Mouse (Mus musculus) neural tube, embryonic 11.5 days (tissue): ENCODE measurements at regions not wholly inside any gene's neighbourhood (a gene's known extent, or its start where the extent isn't known, plus 50 kb on each side); places are given as distances from the start of the nearest gene placed in this dataset.

Experiments used
- ATAC-seq: fragments of 200-750 bp; cut with Nextera tagmentation; 2 replicates; pipeline ENCODE4 v1.8.0; 2017; ENCODE audit warnings: moderate number of reproducible peaks, mild to moderate bottlenecking, moderate TSS enrichment, moderate library complexity; ENCODE audit not compliant: insufficient read depth, low FRiP score, low TSS enrichment
- DNase-seq: peaks from one replicate; pipeline ENCODE4 v3.0.0-alpha.2; 2015; ENCODE audit warnings: low spot score
- H3K27ac ChIP-seq: fragments of 300-500 bp; sonication (generic); 2 replicates; pipeline ENCODE4 v1.5.1; 2014; ENCODE audit warnings: low read depth, mild to moderate bottlenecking, low read length
- H3K27me3 ChIP-seq: fragments of 300-500 bp; sonication (generic); 2 replicates; pipeline ENCODE4 v1.6.1; 2014; ENCODE audit warnings: mild to moderate bottlenecking, low read length, mixed read lengths; ENCODE audit not compliant: control insufficient read depth, insufficient read depth
- H3K36me3 ChIP-seq: fragments of 300-500 bp; sonication (generic); 2 replicates; pipeline ENCODE4 v1.6.1; 2014; ENCODE audit warnings: mild to moderate bottlenecking, low read length, moderate library complexity, mixed read lengths; ENCODE audit not compliant: control insufficient read depth, insufficient read depth
- H3K4me1 ChIP-seq: fragments of 300-500 bp; sonication (generic); 2 replicates; pipeline ENCODE4 v1.6.1; 2014; ENCODE audit warnings: low read length, mixed read lengths; ENCODE audit not compliant: control insufficient read depth, insufficient read depth
- H3K4me2 ChIP-seq: fragments of 300-500 bp; sonication (generic); 2 replicates; pipeline ENCODE4 v1.6.1; 2014; ENCODE audit warnings: low read depth, mild to moderate bottlenecking, moderate library complexity
- H3K4me3 ChIP-seq: fragments of 300-500 bp; sonication (generic); 2 replicates; pipeline ENCODE4 v1.5.1; 2014; ENCODE audit warnings: low read depth, low read length
- H3K9ac ChIP-seq: fragments of 300-500 bp; sonication (generic); 2 replicates; pipeline ENCODE4 v1.6.1; 2014; ENCODE audit warnings: mild to moderate bottlenecking, low read length
- H3K9me3 ChIP-seq: fragments of 300-500 bp; sonication (generic); 2 replicates; pipeline ENCODE4 v1.6.1; 2016; ENCODE audit warnings: low read length; ENCODE audit not compliant: control insufficient read depth
- WGBS: fragments of 180-500 bp; shearing (Covaris S2); extraction: QIAGEN DNeasy Blood & Tissue Kit; methylation state at CpG from one replicate; pipeline ENCODE4 v1.1.7; 2014; 5-methylcytosine and 5-hydroxymethylcytosine counted together

DNA sequence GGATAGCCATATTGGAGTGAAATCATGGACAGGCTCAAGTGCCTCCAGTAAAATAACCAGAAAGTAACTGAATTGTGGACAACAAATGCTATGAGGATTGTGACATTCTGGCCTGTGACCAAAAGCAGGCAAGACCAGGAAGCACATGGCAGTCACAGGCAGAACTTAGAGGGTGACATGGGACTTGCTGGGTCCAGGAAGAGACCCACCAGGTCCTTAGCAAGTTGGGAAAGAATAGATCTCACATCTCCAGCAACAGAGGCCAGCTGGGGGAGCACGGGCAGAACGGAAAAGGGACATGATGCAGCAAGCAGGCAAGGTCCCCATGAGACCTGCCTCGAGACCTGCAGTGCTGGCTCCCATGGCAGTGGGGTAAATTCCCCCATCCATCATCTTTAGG is 79.3 kb upstream of the Lmo4 start:
- H3K9me3 ChIP-seq = no peaks in the 10 kb centered on the region
- H3K9ac ChIP-seq = no peak overlapping the region
- H3K36me3 ChIP-seq = no peaks in the 10 kb centered on the region
- H3K4me1 ChIP-seq = no peaks in the 10 kb centered on the region
- DNase-seq = no peak
- no peak overlapping the region for H3K27ac ChIP-seq
- H3K4me3 ChIP-seq = no peak overlapping the region
- 81% methylated on average over 3 of the region's 3 CpGs for WGBS
- no peaks in the 10 kb centered on the region for H3K27me3 ChIP-seq
- ATAC-seq = no peak
- no peak overlapping the region for H3K4me2 ChIP-seq

DNA sequence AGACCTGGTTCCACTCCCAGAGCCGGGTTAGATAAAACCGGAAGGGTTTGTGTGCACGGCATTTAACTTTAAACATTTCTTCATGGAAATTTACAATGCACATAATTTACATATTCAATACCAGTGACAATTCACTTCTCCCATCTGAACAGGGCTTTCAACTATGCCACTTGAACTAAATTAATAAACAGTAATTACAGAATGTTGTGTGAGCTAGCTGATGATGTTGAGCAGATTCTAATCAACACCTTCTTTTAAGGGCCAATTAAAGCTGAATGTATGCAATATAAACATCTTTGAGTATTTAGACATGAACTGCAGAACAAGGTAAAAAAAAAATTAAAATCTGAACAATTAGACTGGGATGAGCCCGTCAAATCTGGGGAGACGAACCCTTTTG is 68.1 kb upstream of the Lmo4 start:
- 95% methylated on average over 5 of the region's 5 CpGs for WGBS
- ATAC-seq = no peak
- Histone ChIP-seq H3K9ac (no peak overlapping the region), H3K36me3 (no peaks in the 10 kb centered on the region), H3K4me1 (no peaks in the 10 kb centered on the region), H3K27me3 (no peaks in the 10 kb centered on the region), H3K4me2 (no peak overlapping the region), H3K4me3 (no peak overlapping the region), H3K27ac (no peak overlapping the region), H3K9me3 (no peaks in the 10 kb centered on the region)
- DNase-seq = no peak

DNA sequence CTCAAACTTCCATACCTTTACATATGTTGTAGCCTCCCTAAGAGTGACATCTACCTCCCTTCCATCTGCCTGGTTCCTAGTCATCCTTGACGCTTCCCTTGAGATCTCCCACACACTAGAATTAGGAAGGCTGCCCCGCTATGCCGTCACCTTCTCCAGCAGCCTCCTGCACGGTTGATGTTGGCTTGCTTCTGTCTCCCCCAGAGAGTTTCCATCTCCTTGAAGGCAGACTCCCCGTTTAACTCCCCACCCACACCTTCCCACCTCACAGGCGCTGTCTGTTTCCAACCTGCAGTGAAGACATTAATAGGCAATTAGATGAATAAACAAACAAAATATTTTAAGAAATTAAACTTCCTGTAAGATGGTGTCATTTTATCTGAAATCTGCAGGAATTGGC is 65.2 kb upstream of the Lmo4 start:
- Histone ChIP-seq H3K4me3 (no peak overlapping the region), H3K36me3 (no peaks in the 10 kb centered on the region), H3K27me3 (no peaks in the 10 kb centered on the region), H3K27ac (no peak overlapping the region), H3K9ac (no peak overlapping the region), H3K4me1 (no peaks in the 10 kb centered on the region), H3K9me3 (no peaks in the 10 kb centered on the region), H3K4me2 (no peak overlapping the region)
- DNase-seq (no peak), ATAC-seq (no peak)
- 88% methylated on average over 6 of the region's 6 CpGs for WGBS

DNA sequence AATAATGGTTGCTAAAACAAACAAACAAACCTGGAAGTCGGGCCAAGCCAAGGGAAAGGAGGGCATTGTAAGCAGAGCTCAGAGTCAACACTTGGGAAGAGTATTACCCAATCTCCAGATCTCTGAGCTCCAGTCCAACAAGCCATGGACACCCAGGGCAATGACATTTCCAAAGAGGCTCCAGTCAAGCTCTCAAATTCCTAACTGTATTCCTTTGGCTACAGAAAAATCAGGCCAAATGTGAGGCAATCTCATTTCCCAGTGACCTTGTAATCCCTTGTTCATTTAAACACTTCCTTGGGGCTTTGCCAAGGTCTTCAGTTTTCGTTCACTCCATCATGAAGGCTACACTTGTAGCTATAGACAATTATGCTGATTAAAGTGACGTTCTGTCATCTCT is 59.5 kb upstream of the Lmo4 start:
- Histone ChIP-seq H3K9me3 (no peaks in the 10 kb centered on the region), H3K4me1 (no peaks in the 10 kb centered on the region), H3K4me2 (no peak overlapping the region), H3K9ac (no peak overlapping the region), H3K36me3 (no peaks in the 10 kb centered on the region), H3K27me3 (no peaks in the 10 kb centered on the region), H3K27ac (no peak overlapping the region), H3K4me3 (no peak overlapping the region)
- no peak for ATAC-seq
- 77% methylated on average over 3 of the region's 3 CpGs for WGBS
- no peak for DNase-seq

DNA sequence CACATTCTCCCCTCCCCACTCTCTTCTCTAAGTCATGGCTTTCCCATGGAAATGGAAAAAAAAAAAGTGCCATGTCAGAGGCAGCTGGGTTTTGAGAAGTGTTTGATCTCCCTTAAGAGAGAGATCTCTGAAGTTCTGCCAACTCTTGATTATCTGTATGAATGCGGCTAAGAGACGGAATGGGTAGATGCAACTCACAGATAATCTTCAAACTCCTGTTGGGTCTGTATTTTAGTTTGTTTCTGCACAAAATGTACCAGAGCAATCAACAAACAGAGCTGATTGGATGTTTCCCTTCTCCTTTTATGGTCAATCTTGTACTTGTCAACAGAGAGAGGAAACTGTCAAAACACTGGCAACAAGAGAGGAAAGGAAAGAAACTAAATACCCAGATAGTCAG is 55.9 kb upstream of the Lmo4 start:
- WGBS = 94% methylated on average over 2 of the region's 2 CpGs
- Histone ChIP-seq H3K9ac (no peak overlapping the region), H3K36me3 (no peaks in the 10 kb centered on the region), H3K27ac (no peak overlapping the region), H3K4me1 (no peaks in the 10 kb centered on the region), H3K4me3 (no peak overlapping the region), H3K9me3 (no peaks in the 10 kb centered on the region), H3K4me2 (no peak overlapping the region), H3K27me3 (no peaks in the 10 kb centered on the region)
- DNase-seq (no peak), ATAC-seq (no peak)

DNA sequence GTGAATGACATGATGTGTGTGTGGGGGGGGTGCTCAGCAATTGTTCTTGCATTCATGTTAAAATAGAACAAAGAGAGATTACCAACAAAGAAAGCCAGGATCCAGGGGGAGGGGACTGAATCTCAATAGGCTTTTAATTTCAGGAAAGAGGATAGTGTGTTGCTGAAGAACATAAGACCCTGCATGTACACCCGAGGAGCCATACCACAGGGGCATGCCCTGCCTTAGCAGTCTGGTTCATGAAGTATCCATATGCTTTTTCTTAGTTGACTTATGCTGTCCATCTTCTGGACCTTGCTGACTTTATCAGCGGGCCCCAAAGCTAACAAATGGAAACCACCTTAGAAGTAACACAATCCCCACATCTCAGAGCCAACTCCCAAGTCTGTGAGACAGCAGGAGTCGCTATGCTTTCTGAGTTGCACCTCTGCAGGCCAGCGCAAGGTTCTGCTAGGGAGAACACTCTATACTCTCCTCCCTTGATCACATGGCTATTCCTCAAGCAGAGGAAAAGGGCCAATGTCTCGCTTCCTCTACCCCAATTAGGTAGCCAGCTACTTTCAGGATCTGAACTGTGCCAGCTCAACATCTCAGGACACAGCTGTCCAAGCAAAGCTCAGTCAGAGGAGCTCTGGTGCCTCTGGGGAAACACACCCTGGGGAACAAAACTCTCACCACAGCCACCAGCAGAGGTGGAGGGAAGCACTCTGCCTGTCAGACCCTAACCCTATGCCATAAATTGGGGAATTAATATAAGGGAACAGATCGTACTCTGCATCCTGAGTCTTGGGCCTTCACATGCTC is 52.9 kb upstream of the Lmo4 start:
- H3K27ac ChIP-seq = no peak overlapping the region
- H3K4me2 ChIP-seq = no peak overlapping the region
- 66% methylated on average over 6 of the region's 6 CpGs for WGBS
- no peak for ATAC-seq
- no peaks in the 10 kb centered on the region for H3K27me3 ChIP-seq
- no peaks in the 10 kb centered on the region for H3K4me1 ChIP-seq
- H3K36me3 ChIP-seq = no peaks in the 10 kb centered on the region
- no peaks in the 10 kb centered on the region for H3K9me3 ChIP-seq
- no peak for DNase-seq
- no peak overlapping the region for H3K4me3 ChIP-seq
- no peak overlapping the region for H3K9ac ChIP-seq

DNA sequence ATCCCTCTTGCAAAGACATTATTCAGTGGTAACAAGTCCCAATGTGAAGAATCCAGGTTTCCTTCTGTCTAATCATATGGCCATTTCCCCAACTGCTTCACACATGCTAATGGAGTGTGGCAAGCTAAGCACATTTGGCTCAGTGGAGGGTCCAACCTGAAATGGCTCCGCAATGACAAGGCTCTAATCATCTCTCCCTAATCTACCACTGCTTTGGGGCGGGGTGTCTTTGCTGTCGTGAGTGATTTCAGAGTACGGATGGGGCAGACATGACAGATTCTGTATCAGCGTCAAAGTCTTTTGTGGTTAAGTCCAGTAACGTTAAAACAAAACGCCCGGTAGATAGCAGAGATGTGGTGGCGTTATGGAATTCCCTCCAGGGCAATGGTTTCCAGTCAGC is 52.2 kb upstream of the Lmo4 start:
- Histone ChIP-seq H3K4me3 (no peak overlapping the region), H3K27ac (no peak overlapping the region), H3K4me2 (no peak overlapping the region), H3K27me3 (no peaks in the 10 kb centered on the region), H3K4me1 (no peaks in the 10 kb centered on the region), H3K9me3 (no peaks in the 10 kb centered on the region), H3K9ac (no peak overlapping the region), H3K36me3 (no peaks in the 10 kb centered on the region)
- WGBS = 82% methylated on average over 9 of the region's 9 CpGs
- ATAC-seq (no peak), DNase-seq (no peak)

DNA sequence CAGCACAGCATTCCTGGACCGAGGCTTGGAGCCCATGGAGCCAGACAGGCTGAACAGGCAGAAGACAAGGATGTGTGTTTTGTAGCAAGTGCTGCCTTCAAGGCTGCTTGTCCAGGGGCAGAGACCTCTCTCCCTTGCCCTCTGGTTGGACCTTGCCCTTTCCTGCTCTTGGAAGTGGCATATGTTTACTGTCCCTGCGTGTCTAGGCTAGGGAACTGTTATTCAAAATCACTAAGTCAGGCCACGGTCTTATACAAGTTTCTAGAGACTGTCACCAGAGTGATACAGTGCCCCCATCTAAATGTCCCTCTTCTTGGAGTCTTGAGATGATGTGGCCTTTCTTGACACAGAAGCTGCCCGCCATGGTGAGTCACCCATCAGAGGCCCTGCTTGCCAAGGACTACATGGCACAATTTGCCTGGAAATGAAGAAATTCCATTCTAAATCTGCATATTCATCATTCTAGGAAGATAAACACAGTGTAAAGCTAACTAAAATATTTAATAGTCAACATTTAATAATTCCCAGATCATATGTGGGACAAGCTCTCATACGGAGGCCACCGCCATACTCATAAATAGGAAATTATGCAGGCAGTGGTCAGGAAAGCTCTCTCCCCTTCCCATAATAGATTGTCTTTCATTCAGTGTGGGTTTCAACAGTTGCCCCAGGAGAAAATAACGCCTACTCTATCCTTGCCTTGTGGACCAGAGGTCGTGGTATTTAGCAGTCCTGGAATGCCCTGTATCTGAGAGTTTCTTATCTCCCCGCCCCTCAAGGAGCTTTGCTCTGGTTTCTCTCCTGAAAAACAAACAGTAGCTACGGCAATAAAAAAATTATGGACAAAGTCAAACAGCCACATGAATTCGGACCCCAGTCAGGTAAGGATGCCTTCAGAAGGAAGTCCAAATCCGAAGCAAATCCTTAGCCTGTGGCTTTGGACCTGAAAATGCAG is 50.9 kb upstream of the Lmo4 start:
- 82% methylated on average over 12 of the region's 12 CpGs for WGBS
- Histone ChIP-seq H3K4me3 (no peak overlapping the region), H3K4me1 (no peaks in the 10 kb centered on the region), H3K9me3 (no peaks in the 10 kb centered on the region), H3K4me2 (no peak overlapping the region), H3K27ac (no peak overlapping the region), H3K36me3 (no peaks in the 10 kb centered on the region), H3K9ac (no peak overlapping the region), H3K27me3 (no peaks in the 10 kb centered on the region)
- ATAC-seq = no peak
- no peak for DNase-seq
